Mouse (Mus musculus): ENCODE measurements around the gene Pkd1l2.

The Pkd1l2 gene

DNA sequence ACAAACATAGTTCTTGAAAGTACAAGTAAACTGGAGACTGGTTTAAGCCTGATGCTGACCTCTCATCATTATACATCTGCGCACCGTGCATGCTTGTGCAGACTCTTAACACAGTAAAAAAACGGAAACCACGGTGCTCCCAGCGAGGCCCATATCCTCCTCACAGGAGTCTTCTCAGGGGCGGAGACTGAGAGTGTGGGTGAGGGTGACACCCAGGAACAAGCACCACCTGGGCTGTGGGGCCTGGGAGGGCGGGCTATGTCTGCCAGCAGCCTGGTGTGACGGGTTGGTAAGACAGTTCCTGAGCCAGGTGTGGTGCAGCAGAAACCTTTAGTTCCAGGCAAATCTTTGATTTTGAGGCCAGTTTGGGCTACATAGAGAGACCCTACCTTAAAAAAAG, 129.8 kb downstream of the Pkd1l2 start:
- no peak for DNase-seq

DNA sequence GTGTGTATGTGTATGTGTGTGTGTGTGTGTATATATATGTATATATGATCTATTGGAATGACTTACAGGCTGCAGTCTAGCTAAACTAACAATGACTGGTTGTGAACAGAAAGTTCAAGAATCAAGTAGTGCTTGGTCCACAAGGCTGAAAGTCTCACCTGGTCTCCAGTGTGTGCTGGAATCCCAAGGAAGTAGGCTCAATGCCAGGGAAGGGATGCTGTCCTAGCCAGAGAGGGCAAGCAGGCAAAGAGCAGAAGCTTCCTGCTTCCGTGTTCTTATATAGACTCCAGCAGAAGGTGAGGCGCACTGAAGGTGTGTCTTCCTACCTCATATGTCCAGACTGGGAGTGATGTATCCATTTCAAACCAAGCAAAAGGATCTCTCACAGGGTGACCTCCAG, 130.5 kb downstream of the Pkd1l2 start:
- no peak for DNase-seq

DNA sequence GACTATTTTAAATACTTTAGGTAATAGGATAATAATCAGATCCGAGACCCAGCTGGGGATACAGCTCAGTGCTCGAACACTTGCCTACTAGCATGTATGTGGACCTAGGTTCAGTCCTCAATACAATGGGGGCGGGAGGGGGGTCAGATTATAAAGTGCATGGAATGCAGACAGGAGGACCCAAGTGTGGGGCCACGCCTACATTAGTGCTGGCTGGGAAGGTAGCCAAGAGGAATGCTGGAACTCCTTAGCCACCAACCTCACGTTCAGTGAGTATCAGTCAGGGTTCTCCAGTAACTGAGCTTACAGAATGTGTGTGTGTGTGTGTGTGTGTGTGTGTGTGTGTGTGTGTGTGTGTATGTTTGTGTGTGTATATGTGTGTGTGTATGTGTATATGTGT, 130.9 kb downstream of the Pkd1l2 start:
- DNase-seq, result no peak

DNA sequence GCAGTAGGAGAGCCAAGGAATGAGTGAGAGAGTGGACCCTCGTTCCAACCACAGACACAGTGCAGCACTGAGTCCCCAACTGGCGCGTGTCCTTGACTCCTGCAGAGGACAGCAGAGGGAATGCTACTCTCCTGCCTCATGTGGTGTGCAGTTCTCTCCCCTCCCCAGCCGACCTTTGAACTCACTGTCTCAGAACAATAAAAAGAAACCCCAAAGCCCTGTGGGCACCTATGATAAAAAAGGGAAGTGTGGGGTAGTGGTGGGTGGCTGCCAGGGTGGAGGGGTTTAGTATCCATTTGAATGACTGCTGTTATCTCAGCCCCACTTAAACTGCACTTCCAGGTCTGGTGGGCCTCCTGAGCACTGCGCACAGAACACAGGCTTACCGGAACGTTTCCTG, 134.7 kb downstream of the Pkd1l2 start:
- DNase-seq, result no peak

DNA sequence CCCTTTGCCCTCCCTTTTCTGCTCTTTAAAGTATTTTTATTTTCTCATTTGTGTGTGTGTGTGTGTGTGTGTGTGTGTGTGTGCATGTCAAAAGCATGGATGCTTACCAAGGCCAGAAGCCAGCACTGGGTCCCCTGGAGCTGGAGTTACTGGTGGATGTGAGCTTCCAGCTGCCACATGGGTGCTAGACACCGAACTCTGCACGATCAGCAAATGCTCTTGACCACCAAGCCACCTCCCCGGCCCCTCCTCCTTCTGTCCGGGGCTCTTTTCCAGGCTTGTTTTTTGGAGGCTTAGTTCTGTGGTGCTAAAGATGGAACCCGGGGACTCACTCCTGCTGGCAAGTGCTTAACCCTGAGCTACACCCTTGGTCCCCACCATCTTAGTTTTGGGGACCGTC, 135.4 kb downstream of the Pkd1l2 start:
- DNase-seq, result peak; percentile 28

DNA sequence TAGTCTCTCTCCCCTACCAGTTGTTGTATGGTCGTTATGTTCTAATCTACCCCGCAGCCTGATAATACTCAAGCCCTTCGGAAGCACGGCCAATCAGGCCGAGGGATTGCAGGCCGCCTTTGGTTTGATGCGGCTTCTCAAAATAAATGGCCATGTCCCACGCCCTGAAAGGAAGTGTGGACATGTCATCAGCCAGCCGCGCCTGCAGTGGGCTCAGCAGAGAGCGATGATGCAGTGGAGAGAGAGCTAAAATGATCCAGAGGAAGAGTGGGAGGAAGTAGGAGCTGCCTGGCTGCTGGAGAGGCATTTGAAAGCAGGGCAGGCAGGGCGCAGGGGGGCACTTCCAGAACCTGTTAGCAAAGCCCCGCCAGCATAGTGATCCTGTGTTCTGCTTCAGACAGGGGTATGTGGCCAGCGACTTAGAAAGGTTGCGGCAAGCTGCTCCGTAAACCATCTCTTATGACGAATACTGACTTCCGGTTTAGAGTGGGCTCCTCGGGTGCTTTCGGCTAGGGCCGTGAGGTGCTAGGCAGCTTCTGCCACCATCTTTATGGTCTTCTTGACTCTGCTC, 135.9 kb downstream of the Pkd1l2 start:
- peak; percentile 69 for DNase-seq

Measured in layer of hippocampus, adult 9-11 months (tissue).